Mouse (Mus musculus) forebrain, postnatal 0 days (tissue): ENCODE data around the gene Fam114a1. TPM values are rescaled to one million over a fixed set of nuclear protein-coding genes. Genes with fewer than 3 reads are reported as not detected.

ENCODE experiments used
- ATAC-seq: fragments of 200-750 bp; cut with Nextera tagmentation; 2 replicates; pipeline ENCODE4 v1.8.0; 2017; ENCODE audit warnings: mild to moderate bottlenecking, moderate library complexity
- DNase-seq: peaks from one replicate; pipeline ENCODE4 v3.0.0-alpha.2; 2015
- H3K27ac ChIP-seq: fragments of 300-500 bp; sonication (generic); 2 replicates; pipeline ENCODE4 v1.5.1; 2014; ENCODE audit warnings: low read depth, mild to moderate bottlenecking, antibody characterized with exemption, low read length, moderate library complexity, mixed read lengths
- H3K27me3 ChIP-seq: fragments of 300-500 bp; sonication (generic); 2 replicates; pipeline ENCODE4 v1.6.1; 2014; ENCODE audit warnings: mild to moderate bottlenecking, low read length, mixed read lengths; ENCODE audit not compliant: insufficient read depth
- H3K36me3 ChIP-seq: fragments of 300-500 bp; sonication (generic); 2 replicates; pipeline ENCODE4 v1.6.1; 2014; ENCODE audit warnings: mild to moderate bottlenecking, moderate library complexity; ENCODE audit not compliant: insufficient read depth
- H3K4me1 ChIP-seq: fragments of 300-500 bp; sonication (generic); 2 replicates; pipeline ENCODE4 v1.6.1; 2014; ENCODE audit warnings: antibody characterized with exemption; ENCODE audit not compliant: insufficient read depth
- H3K4me2 ChIP-seq: fragments of 300-500 bp; sonication (generic); 2 replicates; pipeline ENCODE4 v1.6.1; 2014; ENCODE audit warnings: low read depth, mild to moderate bottlenecking, moderate library complexity
- H3K4me3 ChIP-seq: fragments of 300-500 bp; sonication (generic); 2 replicates; pipeline ENCODE4 v1.5.1; 2014; ENCODE audit warnings: low read depth, low read length, mixed read lengths
- H3K9ac ChIP-seq: fragments of 300-500 bp; sonication (generic); 2 replicates; pipeline ENCODE4 v1.6.1; 2014; ENCODE audit warnings: mild to moderate bottlenecking
- H3K9me3 ChIP-seq: fragments of 300-500 bp; sonication (generic); 2 replicates; pipeline ENCODE4 v1.6.1; 2016; ENCODE audit warnings: low read length
- CTCF ChIP-seq: sonication (generic); IDR thresholded peaks from 2 replicates; pipeline ENCODE4 v1.5.1; 2016; ENCODE audit warnings: antibody characterized with exemption, control low read depth, low read depth
- WGBS: fragments of 180-500 bp; shearing (Covaris S2); extraction: QIAGEN DNeasy Blood & Tissue Kit; methylation state at CpG from one replicate; pipeline ENCODE4 v1.1.7; 2014; 5-methylcytosine and 5-hydroxymethylcytosine counted together
- polyA plus RNA-seq: library from polyadenylated mRNA; unstranded; fragments of >200 nt; fragmentation: Nextera tagmentation; extraction: Ambion mirVana; gene quantifications from 2 replicates; pipeline ENCODE4 v1.2.1, GENCODE M21; 2015
- total RNA-seq: library from RNA; depleted of rRNA; stranded (reverse); fragments of >200 nt; gene quantifications from 2 replicates; pipeline ENCODE4 v1.2.3, GENCODE M21; 2014

The Fam114a1 gene
- total and polyA plus RNA-seq, 2 experiments from 2014 or later: 5.1 to 6.1 TPM

- 80% methylated on average over 22 of the region's 22 CpGs for WGBS
- no peaks in the 10 kb centered on the region for H3K9me3 ChIP-seq
- no peaks in the 10 kb centered on the region for H3K27me3 ChIP-seq
- H3K27ac ChIP-seq: no peak overlapping the region
- no peaks in the 10 kb centered on the region for H3K36me3 ChIP-seq
- no peak overlapping the region for H3K9ac ChIP-seq
- H3K4me3 ChIP-seq: no peak overlapping the region
- H3K4me1 ChIP-seq: no peaks in the 10 kb centered on the region
- TF ChIP-seq CTCF: no peak
- H3K4me2 ChIP-seq: no peak overlapping the region
- DNase-seq (no peak), ATAC-seq (no peak)
These were observed 10.7 kb upstream of the Fam114a1 start for GRCm38 (mm10) chr5:64958991-64959842.

DNA sequence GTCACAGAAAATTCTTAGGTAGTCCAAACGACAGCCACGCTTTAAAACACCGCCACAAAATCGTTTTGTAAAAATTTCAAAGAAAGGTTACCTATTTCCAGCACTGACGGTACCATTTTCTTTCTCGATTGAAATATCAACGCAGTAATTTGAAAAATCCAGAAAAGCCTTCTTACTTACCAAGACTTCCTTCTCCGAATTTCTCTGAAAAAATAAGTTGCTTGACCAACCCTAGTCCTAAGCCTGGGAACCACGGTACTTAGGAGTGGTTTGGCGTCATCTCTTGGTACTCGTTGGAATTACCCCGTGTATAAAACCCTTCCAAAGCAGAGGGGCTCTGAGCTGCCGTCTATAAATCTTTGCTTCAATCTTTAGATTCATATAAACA, 10.0 kb upstream of the Fam114a1 start, which contains the start of gene Tlr6:
TSS of gene Tlr6 (minus strand) at position 255 of the 388 bp plus-strand sequence.
- WGBS: 86% methylated on average over 13 of the region's 13 CpGs
- DNase-seq (no peak), ATAC-seq (no peak)
- Histone ChIP-seq H3K27ac (no peak within 1 kb of the TSS), H3K27me3 (no peaks in the 10 kb centered on the region), H3K36me3 (no peaks in the 10 kb centered on the region), H3K4me1 (no peaks in the 10 kb centered on the region), H3K9me3 (no peaks in the 10 kb centered on the region), H3K9ac (no peak within 1 kb of the TSS), H3K4me2 (no peak within 1 kb of the TSS), H3K4me3 (no peak within 1 kb of the TSS)
- no peak for TF ChIP-seq CTCF

GRCm38 (mm10) chr5:64960857-64961391, 8.9 kb upstream of the Fam114a1 start:
- Histone ChIP-seq H3K9me3 (no peaks in the 10 kb centered on the region), H3K4me3 (no peak overlapping the region), H3K27ac (no peak overlapping the region), H3K36me3 (no peaks in the 10 kb centered on the region), H3K27me3 (no peaks in the 10 kb centered on the region), H3K4me2 (no peak overlapping the region), H3K4me1 (no peaks in the 10 kb centered on the region), H3K9ac (no peak overlapping the region)
- TF ChIP-seq CTCF: no peak
- no peak for ATAC-seq
- WGBS: 91% methylated on average over 13 of the region's 13 CpGs
- no peak for DNase-seq

- ATAC-seq (no peak), DNase-seq (no peak)
- Histone ChIP-seq H3K9me3 (no peaks in the 10 kb centered on the region), H3K4me3 (no peak overlapping the region), H3K4me2 (no peak overlapping the region), H3K36me3 (no peaks in the 10 kb centered on the region), H3K27ac (no peak overlapping the region), H3K27me3 (no peaks in the 10 kb centered on the region), H3K9ac (no peak overlapping the region), H3K4me1 (no peaks in the 10 kb centered on the region)
- 83% methylated on average over 5 of the region's 5 CpGs for WGBS
- TF ChIP-seq CTCF: no peak
These were observed 6.6 kb upstream of the Fam114a1 start for GRCm38 (mm10) chr5:64963271-64963670.

DNA sequence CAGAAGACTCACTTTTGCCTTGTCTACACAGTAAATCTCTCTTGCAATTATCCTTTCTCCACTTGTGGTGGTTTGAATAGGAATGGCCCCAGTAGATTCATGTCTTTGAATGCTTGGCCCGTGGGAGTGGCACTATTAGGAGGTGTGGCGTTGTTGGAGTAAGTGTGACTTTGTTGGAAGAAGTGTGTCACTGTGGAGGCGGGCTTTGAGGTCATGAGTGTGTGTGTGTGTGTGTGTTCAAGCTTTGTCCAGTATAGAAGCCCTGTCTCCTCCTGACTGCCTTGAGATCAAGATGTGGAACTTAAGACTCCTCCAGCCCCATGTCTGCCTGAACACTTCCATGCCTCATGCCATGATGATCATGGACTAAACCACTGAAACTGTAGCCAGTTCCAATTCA, 6.1 kb upstream of the Fam114a1 start:
- 89% methylated on average over 3 of the region's 3 CpGs for WGBS
- Histone ChIP-seq H3K9ac (no peak overlapping the region), H3K9me3 (no peaks in the 10 kb centered on the region), H3K36me3 (no peaks in the 10 kb centered on the region), H3K27ac (no peak overlapping the region), H3K4me1 (no peaks in the 10 kb centered on the region), H3K27me3 (no peaks in the 10 kb centered on the region), H3K4me2 (no peak overlapping the region), H3K4me3 (no peak overlapping the region)
- no peak for ATAC-seq
- no peak for TF ChIP-seq CTCF
- no peak for DNase-seq

- H3K36me3 ChIP-seq: no peaks in the 10 kb centered on the region
- H3K4me1 ChIP-seq: peaks cover 3% of the 10 kb centered on the region; the same call in 1 of the 2 replicates
- H3K9ac ChIP-seq: peak overlapping the region; percentile 44
- no peaks in the 10 kb centered on the region for H3K9me3 ChIP-seq
- 7% methylated on average over 14 of the region's 14 CpGs for WGBS
- H3K27me3 ChIP-seq: no peaks in the 10 kb centered on the region
- ATAC-seq (peak; percentile 28; the same call in 1 of the 2 replicates), DNase-seq (no peak)
- no peak overlapping the region for H3K27ac ChIP-seq
- H3K4me2 ChIP-seq: peak overlapping the region; percentile 98
- TF ChIP-seq CTCF: no peak
- peak overlapping the region; percentile 54 for H3K4me3 ChIP-seq
These were observed 660 bp upstream of the Fam114a1 start for GRCm38 (mm10) chr5:64968961-64969860.
